Mouse (Mus musculus): ENCODE results near the gene Kif26b.

Gene Kif26b

DNA sequence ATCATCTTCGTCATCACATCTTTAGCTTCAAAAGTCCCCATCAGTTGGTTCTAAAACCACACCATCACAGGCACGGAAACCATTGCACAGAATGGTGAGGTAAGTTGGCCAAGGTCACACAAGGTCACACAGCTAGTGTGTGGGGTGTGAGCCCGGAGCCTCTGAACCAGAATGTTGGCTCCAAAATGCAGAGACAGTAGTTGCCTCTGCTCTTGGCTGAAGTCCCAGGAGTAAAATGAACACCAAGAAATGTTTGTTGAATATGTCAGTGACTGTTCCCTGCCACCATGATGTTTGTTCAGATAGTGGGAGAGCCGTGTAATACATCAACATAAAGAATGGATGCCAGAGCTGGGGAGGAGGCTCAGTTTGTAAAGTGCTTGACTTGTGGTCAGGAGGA, 193.9 kb downstream of the Kif26b start:
- DNase-seq (ENCODE audit: low read depth): no peak

GRCm38 (mm10) chr1:178725536-178725935, 196.6 kb downstream of the Kif26b start:
- DNase-seq (ENCODE audit: low read depth): no peak

GRCm38 (mm10) chr1:178728256-178728655, 199.3 kb downstream of the Kif26b start:
- DNase-seq (ENCODE audit: low read depth): no peak

DNA sequence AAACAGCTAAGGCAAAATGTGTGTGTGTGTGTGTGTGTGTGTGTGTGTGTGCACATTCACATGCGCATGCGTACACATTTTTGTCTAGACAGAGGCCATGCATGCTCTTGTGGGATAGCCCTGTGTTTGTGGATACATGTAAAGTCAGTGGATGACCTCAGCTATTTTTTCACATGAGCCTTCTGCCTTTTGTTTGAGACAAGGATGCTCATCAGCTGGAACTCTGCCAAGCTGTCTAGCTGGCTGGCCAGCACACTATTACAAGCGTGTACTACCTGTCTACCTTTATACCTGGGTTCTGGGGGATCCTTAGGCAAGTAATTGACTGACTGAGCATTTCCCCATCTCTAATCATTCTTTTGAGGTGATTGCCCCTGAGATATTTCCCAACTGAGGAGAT, 201.3 kb downstream of the Kif26b start:
- no peak for DNase-seq (ENCODE audit: low read depth)

DNA sequence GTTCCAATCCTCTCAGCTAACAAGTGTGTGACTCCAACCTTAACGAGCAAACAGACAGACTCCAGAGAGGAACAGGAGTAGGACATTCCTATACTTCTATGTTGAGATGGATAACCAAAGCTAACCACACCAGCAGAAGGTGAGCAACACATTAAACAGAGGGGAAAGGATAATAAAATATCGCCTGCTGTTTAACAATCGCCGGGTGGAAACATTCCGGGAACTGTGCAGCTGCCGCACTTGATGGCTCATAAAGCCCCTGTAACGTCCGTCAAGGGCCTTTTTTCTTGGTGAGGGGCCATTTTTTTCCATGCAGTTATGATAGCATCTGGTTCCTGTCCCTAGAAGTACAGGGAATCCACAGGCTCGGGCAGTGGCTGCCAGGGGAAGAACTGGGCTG, 204.1 kb downstream of the Kif26b start:
- no peak for DNase-seq (ENCODE audit: low read depth)

- no peak for DNase-seq (ENCODE audit: low read depth)
Observed at GRCm38 (mm10) chr1:178734576-178734975, 205.7 kb downstream of the Kif26b start.

DNA sequence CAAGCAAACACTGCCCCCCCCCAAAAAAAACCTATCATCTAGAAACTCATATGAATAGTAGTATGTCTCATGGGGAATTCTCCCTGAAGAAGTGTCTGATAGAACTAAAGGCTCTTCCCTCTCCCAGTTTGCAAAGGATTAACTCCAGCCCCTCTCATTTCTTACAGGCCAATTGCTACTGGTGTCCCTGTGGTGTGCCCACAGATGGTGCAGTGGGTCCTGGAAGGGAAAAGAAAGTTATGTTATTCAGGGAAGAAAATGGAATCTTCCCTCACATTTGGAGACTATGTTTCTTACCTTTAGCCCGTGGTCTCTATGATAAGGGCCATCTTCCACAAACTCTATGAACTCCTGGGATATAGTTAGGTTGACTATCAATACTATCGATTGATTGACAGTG, 208.0 kb downstream of the Kif26b start:
- DNase-seq (ENCODE audit: low read depth): no peak

DNA sequence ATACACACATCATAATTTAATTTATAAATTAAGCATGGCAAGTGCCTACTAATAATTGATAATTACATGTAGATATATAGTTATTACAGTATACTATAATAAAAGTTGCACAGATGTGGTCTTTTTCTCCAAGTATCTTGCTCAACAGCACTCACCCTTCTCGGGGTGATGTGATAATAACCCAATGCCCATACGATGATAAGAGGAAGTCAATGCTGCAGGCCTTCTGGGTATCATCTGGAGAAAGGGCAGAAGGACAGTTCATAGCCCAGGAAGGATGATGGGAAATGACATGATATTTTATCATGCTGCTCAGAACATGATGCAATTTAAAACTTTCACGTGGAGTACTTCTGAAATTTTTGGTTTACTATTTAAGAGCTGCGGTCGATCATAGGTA, 214.9 kb downstream of the Kif26b start:
- no peak for DNase-seq (ENCODE audit: low read depth)

GRCm38 (mm10) chr1:178744526-178744925, 215.6 kb downstream of the Kif26b start:
- no peak for DNase-seq (ENCODE audit: low read depth)

- DNase-seq (ENCODE audit: low read depth): no peak
Observed at GRCm38 (mm10) chr1:178744961-178745360, 216.0 kb downstream of the Kif26b start.

DNA sequence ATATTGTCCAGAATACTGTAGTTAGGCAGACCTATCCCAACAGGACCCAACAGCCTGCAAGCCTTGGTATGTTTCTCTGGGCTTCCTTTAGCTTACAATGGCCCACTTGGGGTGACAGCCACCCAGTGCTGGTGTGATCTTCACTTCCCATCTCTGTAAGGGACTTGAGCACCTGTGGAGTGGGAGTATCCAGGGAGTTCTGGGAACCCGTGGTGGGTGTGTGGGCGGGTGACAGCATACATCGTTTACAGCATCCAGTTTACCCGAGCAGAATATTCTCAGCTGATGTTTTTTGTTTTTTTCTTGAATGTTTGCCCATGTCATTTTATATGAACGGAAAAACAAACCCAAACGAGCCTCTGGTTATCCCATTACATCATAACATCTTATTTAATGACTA, 216.5 kb downstream of the Kif26b start:
- no peak for DNase-seq (ENCODE audit: low read depth)

DNA sequence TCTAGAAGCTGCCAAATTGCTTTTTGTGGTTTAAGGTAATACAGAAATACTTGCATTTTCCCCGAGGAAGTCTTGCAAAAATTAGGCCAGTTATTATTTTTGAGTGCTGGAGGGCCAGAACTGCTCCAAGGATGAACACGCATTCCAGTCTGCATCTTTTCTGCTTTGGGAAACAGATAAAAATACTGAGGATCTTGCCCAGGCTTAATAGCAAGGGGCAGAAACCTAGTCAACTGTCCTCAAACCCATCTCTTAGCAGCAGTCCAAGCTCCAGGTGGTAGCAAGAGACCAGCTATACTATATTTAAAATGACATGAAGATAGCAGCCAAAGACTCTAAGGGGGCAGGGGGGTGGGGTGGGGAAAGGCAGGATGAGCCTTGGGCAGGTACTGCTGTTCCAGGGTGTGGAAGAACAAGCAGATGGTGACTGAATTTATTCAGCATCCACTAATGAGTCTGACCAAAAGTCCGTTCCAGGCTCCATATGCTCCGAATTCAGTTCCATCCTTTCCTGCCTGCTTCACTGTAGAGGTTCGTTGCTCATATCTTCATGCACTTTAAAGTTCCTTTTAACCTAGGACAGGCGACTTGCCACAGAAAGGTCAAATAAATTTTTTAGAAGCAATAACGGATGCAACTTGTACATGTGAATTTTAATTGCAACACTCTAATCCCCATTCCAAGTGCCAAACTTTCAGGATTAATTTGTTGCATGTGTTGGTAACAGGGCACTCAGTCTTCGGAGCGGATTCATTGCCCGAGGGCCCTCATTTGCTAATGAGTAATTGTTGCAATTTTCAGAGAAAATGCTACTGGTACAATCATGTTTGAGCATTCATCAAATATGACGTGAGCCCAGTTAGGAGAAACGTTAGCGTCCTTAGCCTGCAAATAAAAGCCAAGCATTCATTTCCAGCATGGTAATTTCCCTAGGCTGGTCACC, 218.6 kb downstream of the Kif26b start:
- DNase-seq (ENCODE audit: low read depth): no peak

DNA sequence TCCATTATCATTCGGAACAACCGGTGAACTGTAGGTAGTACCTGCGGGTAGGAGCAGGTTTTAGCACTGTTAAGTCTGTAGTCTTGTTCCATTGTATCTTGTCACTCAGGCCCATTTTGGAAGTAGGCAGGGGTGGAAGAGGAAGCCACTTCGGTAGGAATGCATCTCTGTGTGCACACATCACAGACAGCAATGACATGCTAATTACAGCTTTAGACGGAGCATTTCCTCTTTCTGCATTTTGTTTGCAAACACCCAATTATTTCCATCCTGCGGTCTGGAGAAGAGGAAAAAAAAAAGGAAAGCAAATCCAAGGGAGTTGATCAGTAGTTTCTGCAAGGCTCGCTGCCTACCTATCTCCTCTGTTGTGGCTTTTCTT, 219.3 kb downstream of the Kif26b start:
- no peak for DNase-seq (ENCODE audit: low read depth)

GRCm38 (mm10) chr1:178748617-178749016, 219.7 kb downstream of the Kif26b start:
- no peak for DNase-seq (ENCODE audit: low read depth)

DNA sequence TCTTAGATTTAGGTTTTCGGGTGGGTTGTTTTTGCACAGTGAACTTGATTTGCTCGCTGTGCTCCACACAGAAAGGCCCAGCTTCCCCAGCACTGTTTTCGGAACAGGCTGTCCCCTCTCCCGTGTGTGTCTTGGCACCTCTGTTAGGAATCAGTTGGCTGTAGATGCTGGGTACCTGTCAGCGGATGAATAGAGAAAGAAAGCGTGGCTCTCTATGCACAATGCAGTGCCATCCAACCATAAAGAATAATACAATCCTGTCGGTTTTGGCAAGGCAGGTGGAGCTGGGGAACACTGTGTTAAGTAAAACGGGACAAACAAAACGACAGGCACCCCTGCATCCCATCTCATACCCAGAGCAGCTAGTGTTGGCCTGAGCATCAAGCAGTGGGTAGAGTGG, 220.9 kb downstream of the Kif26b start:
- no peak for DNase-seq (ENCODE audit: low read depth)

DNA sequence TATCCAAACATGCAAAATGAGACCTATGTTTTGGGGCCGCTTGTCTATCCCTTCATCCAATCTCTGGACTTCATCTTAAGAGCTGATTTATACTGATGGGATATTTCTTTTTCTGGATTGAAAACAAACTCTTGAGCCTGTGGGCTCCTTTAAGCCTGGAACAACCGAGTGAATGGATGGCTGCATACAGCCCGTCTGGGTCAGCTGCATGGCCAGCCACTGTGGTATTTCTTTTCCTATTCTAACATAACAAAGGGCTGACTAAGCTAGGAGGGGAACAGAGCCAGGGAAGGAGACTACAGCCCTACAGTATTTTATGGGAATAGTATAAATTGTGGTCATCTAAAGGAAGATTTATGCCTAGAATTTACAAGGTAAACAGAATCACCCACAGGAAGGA, 229.5 kb downstream of the Kif26b start:
- DNase-seq (ENCODE audit: low read depth): no peak

- no peak for DNase-seq (ENCODE audit: low read depth)
Observed at GRCm38 (mm10) chr1:178762125-178762741, 233.3 kb downstream of the Kif26b start.

- no peak for DNase-seq (ENCODE audit: low read depth)
Observed at GRCm38 (mm10) chr1:178764914-178765313, 236.0 kb downstream of the Kif26b start.

GRCm38 (mm10) chr1:178765650-178766049, 236.7 kb downstream of the Kif26b start:
- DNase-seq (ENCODE audit: low read depth): no peak

DNA sequence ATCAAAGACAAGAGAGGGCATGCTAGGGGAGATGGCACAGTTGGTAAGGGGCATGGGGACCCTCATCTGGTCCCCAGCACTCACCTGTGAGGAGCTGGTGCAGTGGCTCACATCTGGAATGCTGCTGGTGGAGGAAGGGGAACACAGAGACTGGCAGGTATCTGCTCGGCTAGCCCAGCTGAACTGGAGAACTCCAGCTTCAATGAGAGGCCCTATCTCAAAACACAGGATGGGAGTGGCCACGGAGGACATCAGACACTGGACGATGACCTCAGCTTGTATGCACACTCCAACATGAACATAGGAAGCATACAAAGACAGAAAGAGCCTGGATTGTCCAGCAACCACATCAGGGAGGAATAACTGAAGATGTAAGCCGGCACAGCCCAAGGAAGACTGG, 240.1 kb downstream of the Kif26b start:
- no peak for DNase-seq (ENCODE audit: low read depth)

DNA sequence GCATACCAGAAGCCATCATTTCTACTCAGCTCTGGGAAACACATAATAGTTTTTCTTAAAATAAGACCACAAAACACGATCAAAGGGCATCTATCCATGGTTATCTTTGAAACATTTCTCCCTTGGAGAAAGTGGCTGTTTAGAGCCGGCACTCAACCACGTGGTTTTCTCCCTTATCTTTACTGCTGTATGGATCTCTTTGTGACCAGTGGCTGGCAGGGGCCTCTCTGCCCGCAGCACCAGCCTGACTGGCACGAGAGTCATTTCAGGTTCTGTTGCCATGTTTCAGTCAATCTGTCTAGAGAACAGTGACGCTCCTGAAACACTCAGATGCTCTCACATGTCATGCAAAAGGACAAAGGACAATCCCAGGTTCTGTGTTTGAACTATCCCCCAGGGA, 241.1 kb downstream of the Kif26b start:
- DNase-seq (ENCODE audit: low read depth): no peak

GRCm38 (mm10) chr1:178770626-178771362, 241.9 kb downstream of the Kif26b start:
- no peak for DNase-seq (ENCODE audit: low read depth)

- DNase-seq (ENCODE audit: low read depth): no peak
Observed at GRCm38 (mm10) chr1:178779742-178780141, 250.8 kb downstream of the Kif26b start.

All from c-Kit-positive CD71-positive TER-119-negative erythroid progenitor cells, embryonic 14.5 days (primary cell).